Mouse (Mus musculus) embryonic facial prominence, embryonic 10.5 days (tissue): ENCODE data around the gene Eno2. TPM values are rescaled to one million over a fixed set of nuclear protein-coding genes. Genes with fewer than 3 reads are reported as not detected.
A peak's percentile ranks its signal among the peaks of the same experiment; 100 is the strongest.

ENCODE experiments used
- DNase-seq: peaks from one replicate; pipeline ENCODE4 v3.0.0-alpha.2; 2017; ENCODE audit warnings: low spot score
- H3K27ac ChIP-seq: fragments of 300-500 bp; sonication (generic); replicated peaks from 2 replicates; pipeline ENCODE4 v1.5.1; 2016; ENCODE audit warnings: mild to moderate bottlenecking
- H3K27me3 ChIP-seq: fragments of 300-500 bp; sonication (generic); replicated peaks from 2 replicates; pipeline ENCODE4 v1.6.1; 2016; ENCODE audit warnings: low read depth, mild to moderate bottlenecking; ENCODE audit not compliant: poor library complexity, severe bottlenecking
- H3K36me3 ChIP-seq: fragments of 300-500 bp; sonication (generic); replicated peaks from 2 replicates; pipeline ENCODE4 v1.6.1; 2016; ENCODE audit warnings: mild to moderate bottlenecking, moderate library complexity
- H3K4me1 ChIP-seq: fragments of 300-500 bp; sonication (generic); 2 replicates; pipeline ENCODE4 v1.6.1; 2016
- H3K4me3 ChIP-seq: fragments of 300-500 bp; sonication (generic); 2 replicates; pipeline ENCODE4 v1.5.1; 2016; ENCODE audit warnings: mild to moderate bottlenecking, moderate library complexity
- H3K9me3 ChIP-seq: fragments of 300-500 bp; sonication (generic); 2 replicates; pipeline ENCODE4 v1.6.1; 2016; ENCODE audit warnings: mild to moderate bottlenecking
- WGBS: fragments of 180-500 bp; shearing (Covaris S2); methylation state at CpG from one replicate; pipeline ENCODE4 v1.1.7; 2016; 5-methylcytosine and 5-hydroxymethylcytosine counted together
- microRNA counts: library from miRNA; unstranded; fragments of <30 nt; microRNA quantifications from one replicate; lab custom pipeline; 2017
- microRNA-seq: library from miRNA; unstranded; fragments of <30 nt; microRNA quantifications from one replicate; pipeline ENCODE4, GENCODE M21; 2017
- polyA plus RNA-seq: library from polyadenylated mRNA; unstranded; fragments of >200 nt; fragmentation: Nextera tagmentation; extraction: Ambion mirVana; gene quantifications from 2 replicates; pipeline ENCODE4 v1.2.1, GENCODE M21; 2016

Eno2 gene
- polyA plus RNA-seq, 1 experiment from 2014 or later: 2.3 TPM

DNA sequence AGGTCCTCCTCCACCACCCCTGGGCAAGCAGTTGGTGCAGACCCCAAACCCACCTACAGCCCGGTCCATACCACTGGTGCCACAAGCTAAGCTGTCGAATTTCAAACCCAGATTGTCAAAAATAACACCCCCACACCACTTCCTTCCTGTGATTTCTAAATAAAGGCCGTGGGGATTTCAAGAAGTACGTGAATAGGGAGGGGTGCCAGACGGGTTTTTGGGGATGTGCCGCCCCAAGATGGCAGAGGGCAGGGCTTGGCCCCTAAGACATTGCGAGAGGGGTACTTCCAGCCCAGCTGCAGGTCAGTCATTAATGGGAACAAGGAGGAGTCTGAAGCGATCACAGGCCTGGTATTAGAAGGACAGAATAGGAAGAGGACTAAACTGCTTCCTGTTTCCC, 45.9 kb downstream of the Eno2 start:
- Histone ChIP-seq H3K27me3 (no peaks in the 10 kb centered on the region), H3K27ac (no peak overlapping the region), H3K9me3 (no peaks in the 10 kb centered on the region), H3K4me1 (peaks cover 30% of the 10 kb centered on the region), H3K36me3 (no peaks in the 10 kb centered on the region), H3K4me3 (no peak overlapping the region)
- 81% methylated on average over 8 of the region's 8 CpGs for WGBS
- DNase-seq: no peak

DNA sequence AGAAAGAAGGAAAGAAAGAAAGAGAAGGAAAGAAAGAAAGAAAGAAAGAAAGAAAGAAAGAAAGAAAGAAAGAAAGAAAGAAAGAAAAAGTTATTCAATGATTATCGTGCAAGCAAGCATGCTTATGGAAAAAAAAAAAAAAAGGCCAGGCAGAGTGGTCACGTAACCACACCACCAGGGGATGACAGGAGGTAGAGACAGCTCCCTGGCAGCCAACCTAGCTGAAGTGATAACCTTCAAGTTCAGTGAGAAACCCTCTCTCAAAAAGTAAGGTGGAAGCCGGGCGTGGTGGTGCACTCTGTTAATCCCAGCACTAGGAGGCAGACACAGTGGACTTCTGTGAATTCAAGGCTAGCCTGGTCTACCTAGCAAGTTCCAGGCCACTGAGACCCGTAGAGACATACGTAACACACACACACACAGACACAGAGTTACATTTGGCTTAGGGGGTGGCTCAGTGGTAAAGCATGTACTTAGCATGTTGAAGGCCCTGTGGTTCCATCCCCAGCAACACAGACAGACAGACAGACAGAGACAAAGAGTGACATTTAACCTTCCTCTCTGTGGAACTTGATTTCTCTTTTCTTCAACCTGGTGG, 46.5 kb downstream of the Eno2 start:
- Histone ChIP-seq H3K4me3 (no peak overlapping the region), H3K27me3 (no peaks in the 10 kb centered on the region), H3K36me3 (peaks cover 2% of the 10 kb centered on the region), H3K9me3 (no peaks in the 10 kb centered on the region), H3K27ac (no peak overlapping the region), H3K4me1 (peaks cover 33% of the 10 kb centered on the region)
- WGBS: 85% methylated on average over 6 of the region's 6 CpGs
- no peak for DNase-seq

DNA sequence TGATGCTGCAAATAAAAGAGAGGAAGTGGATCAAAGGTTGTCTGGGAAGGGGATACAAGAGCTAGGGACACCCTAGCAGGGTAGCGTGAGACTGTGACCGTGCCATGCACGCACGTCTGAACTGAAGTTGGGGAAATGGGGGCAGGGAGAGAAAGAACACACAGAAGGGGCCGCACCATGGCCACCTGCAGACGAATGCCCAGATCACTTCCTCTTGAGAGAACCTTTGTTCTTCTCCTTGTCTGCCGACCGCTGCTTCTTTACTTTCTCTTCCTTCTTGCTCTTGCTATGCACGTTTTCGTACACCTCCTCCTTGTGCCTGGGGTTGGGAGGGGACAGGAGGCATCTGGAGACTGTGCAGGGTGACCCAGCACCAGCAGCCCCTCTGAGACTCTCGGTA, 48.6 kb downstream of the Eno2 start:
- 73% methylated on average over 11 of the region's 11 CpGs for WGBS
- no peaks in the 10 kb centered on the region for H3K27me3 ChIP-seq
- no peak overlapping the region for H3K4me3 ChIP-seq
- H3K27ac ChIP-seq: peak overlapping the region; percentile 57; the same call in 1 of the 2 replicates
- peaks cover 23% of the 10 kb centered on the region for H3K36me3 ChIP-seq
- H3K9me3 ChIP-seq: no peaks in the 10 kb centered on the region
- peaks cover 30% of the 10 kb centered on the region for H3K4me1 ChIP-seq
- DNase-seq: no peak

DNA sequence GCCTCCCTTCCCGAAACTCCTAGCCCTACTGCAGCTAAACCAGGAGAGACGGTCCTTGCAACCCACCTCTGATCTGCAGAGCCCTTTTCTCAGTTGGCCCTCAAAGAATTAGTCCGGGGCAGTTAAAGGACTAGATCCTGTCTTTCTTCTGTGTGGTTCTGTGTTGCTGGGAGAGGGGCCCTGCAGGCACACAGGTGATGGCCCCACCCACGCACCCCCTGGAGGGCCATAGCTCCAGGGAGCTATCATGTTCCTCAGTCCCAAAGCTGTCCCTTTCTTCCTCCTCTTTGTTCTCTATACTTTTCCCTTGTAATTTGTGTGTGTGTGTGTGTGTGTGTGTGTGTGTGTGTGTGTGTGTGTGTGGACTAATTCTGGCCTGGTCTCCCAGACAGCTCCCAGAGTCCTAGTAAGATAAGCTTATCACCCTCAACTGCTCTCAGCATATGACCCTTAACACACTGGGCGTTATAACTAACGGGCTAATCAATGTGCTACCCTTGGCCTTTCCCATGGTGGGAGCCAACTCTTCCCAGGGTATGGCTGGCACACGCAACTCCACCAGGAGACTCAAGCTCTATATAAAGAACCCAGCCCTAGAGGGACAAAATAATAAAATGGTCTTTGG, 50.0 kb downstream of the Eno2 start:
- Histone ChIP-seq H3K4me3 (peak overlapping the region; percentile 51), H3K27ac (peak overlapping the region; percentile 82), H3K4me1 (peaks cover 30% of the 10 kb centered on the region), H3K36me3 (peaks cover 37% of the 10 kb centered on the region), H3K27me3 (no peaks in the 10 kb centered on the region), H3K9me3 (no peaks in the 10 kb centered on the region)
- DNase-seq: no peak
- 66% methylated on average over 7 of the region's 7 CpGs for WGBS

DNA sequence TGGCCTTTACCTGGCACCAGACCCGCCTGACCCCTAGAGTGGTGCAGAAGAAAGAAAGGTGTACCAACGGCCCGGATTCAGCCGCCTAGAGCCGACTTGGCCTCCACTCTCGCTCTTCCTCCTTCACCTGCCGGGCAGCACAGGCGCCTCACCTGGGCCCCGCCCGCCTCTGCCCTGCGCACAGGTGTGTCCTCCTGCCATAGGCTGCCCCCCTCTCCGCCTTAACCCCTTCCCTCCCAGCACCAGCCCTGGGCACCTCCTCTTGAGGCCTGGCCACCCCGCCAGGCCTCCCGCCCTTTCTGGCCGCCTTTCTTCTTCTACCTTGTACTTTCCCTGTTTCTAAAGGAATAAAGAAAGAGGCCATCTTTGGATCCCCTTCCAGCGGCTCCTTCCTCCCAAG, 50.8 kb downstream of the Eno2 start:
- Histone ChIP-seq H3K36me3 (peaks cover 45% of the 10 kb centered on the region), H3K27ac (peak overlapping the region; percentile 82), H3K9me3 (no peaks in the 10 kb centered on the region), H3K27me3 (no peaks in the 10 kb centered on the region), H3K4me1 (peaks cover 36% of the 10 kb centered on the region), H3K4me3 (peak overlapping the region; percentile 51)
- DNase-seq: peak; percentile 71
- WGBS: 45% methylated on average over 16 of the region's 16 CpGs

DNA sequence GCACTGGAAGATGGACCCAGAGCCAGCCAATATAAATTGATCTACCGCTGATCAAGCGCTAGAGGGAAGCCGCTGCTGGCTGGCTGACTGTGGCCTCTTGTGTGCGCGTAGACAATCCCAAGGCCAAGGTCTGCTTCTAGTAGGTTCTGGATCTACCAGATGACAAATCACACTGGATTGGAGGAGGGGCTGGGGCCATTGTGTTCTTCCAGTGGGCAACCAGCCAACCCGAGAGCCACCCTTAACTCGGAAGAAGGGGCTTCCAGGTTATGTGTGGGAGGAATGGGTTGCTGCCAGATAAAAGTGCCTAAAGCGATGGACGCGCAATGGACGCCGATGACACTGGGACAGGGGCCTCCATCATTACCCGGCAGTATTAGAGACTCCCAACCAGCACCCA, 51.5 kb downstream of the Eno2 start:
- Histone ChIP-seq H3K9me3 (no peaks in the 10 kb centered on the region), H3K36me3 (peaks cover 49% of the 10 kb centered on the region), H3K4me1 (peaks cover 44% of the 10 kb centered on the region), H3K27me3 (no peaks in the 10 kb centered on the region), H3K4me3 (peak overlapping the region; percentile 51), H3K27ac (peak overlapping the region; percentile 82)
- DNase-seq: no peak
- WGBS: 72% methylated on average over 13 of the region's 13 CpGs

DNA sequence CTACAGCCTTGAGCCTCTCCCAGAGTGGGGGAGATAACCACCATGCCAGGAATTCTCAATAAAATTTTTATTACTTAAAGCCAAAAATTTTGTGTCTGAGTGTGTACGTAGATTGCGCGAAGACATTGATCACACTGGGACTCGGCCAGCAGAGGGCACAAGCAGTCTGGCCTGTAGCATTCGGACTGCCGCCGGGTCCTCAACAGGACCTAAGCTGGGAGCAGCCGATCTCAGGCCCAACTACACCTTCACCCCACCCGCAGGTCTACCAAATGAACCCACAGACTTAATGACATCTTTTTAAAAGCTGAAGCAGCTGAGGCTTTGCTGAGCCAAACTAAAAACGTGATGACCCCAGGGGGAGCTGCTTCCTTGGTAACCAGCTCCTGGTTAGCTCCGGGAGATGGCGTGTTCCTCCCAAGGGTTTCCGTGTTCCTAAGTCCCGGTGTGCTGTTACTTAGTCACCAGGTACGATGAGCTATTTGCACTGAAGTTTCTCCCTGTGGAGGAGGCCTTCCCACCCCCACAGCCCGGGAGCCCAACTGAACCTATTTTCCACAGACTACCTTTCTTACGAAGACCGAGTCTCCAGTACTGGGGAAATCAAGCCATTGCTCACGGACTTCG, 52.5 kb downstream of the Eno2 start:
- DNase-seq: peak; percentile 66
- 71% methylated on average over 20 of the region's 20 CpGs for WGBS
- Histone ChIP-seq H3K4me1 (peaks cover 47% of the 10 kb centered on the region), H3K36me3 (peaks cover 49% of the 10 kb centered on the region), H3K9me3 (no peaks in the 10 kb centered on the region), H3K27ac (no peak overlapping the region), H3K27me3 (no peaks in the 10 kb centered on the region), H3K4me3 (peak overlapping the region; percentile 51; the same call in 1 of the 2 replicates)

DNA sequence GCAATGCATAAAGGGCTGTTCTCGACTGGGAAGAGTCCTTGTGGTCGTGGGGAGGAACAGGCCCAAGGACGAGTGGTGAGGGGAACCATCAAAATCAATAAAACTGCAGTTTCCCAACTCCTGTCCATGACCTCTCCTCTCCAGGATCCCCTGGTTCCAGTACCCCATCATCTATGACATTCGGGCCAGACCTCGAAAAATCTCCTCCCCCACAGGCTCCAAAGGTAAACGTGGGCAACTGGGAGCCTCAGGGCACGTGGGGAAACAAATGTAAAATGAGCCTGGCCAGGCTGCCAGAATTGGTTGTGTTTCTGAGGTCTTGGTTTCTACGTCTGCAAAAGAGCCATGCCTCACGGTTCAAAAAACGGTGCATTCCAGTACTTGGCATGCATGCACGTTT, 56.6 kb downstream of the Eno2 start:
- Histone ChIP-seq H3K27ac (peak overlapping the region; percentile 94), H3K36me3 (peaks cover 75% of the 10 kb centered on the region), H3K9me3 (no peaks in the 10 kb centered on the region), H3K4me1 (peaks cover 37% of the 10 kb centered on the region), H3K4me3 (peak overlapping the region; percentile 94), H3K27me3 (no peaks in the 10 kb centered on the region)
- 20% methylated on average over 11 of the region's 11 CpGs for WGBS
- DNase-seq: no peak

DNA sequence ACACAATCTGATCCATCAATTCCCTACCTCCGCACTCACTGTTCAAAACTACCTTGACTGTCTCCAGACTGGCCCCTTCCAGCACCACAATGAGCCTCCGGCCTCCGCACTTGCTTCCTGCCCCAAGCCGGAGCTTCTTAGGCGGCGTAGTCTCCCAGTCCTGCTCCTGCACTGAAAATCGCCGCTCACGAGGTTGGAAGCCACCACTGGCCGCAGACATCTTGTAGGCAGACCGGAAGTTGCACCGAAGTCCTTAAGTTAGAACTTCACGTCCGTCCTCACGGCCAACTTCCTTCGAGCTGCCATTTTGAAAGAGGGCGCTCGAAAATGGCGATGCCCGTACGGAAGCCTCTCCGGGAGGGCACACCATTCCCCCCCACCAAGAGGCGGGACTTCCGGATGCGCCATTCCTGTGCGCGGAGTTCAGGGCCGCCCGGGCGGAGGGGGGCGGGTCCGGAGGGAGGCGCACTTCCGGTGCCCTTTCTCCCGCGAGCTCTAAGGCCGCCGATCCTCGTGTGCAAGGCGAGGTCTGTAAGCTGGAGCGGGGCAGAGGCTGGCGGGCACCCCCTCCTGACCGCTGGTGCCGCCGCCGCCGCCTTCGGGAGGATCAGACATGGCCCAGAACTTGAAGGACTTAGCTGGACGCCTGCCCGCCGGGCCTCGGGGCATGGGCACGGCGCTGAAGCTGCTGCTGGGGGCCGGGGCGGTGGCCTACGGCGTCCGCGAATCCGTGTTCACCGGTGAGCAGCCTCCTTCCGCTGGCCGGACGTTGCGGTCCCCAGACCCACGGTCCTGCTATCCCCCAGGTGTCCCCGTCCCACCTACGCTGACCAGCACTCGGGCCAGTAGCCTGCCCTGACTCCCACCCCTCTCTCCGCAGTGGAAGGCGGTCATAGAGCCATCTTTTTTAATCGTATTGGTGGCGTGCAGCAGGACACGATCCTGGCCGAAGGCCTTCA, 57.4 kb downstream of the Eno2 start, which contains the start of the genes Emg1 and Phb2:
Gene Emg1, minus strand, starts transcription at position 355 of the 959 bp plus-strand sequence.
Gene Phb2, plus strand, starts transcription at position 513 of the 959 bp plus-strand sequence.
- Histone ChIP-seq H3K4me1 (peaks cover 37% of the 10 kb centered on the region), H3K9me3 (no peaks in the 10 kb centered on the region), H3K27me3 (no peaks in the 10 kb centered on the region), H3K36me3 (peaks cover 75% of the 10 kb centered on the region), H3K27ac (peak within 1 kb of the TSS; percentile 94), H3K4me3 (peak within 1 kb of the TSS; percentile 94)
- under 1% methylated on average over 76 of the region's 76 CpGs for WGBS
- peak; percentile 99 for DNase-seq

MicroRNA genes within 50 kb of the gene (microRNA counts, 519-probe panel; counts per million panel counts)
- microRNA mmu-miR-141 (lab: Ali Mortazavi, UCI) (2,955 counts per million, percentile 68 among the panel's probes with 10 or more counts), microRNA mmu-miR-200c (lab: Ali Mortazavi, UCI) (5,451 counts per million, percentile 90 among the panel's probes with 10 or more counts)

Small RNAs within 50 kb of the gene (microRNA-seq; reads per million reads assigned to microRNA genes)
- gene Mir141 (670 reads per million, percentile 71 among the genes with 10 or more reads in this experiment), gene Mir200c (3,637 reads per million, percentile 86 among the genes with 10 or more reads in this experiment)

Other genes with a start within 250 kb of the Eno2 start
- 0.70 and 1.2 TPM in 2 replicates for gene C1s1, start 227.3 kb downstream of the Eno2 start, polyA plus RNA-seq
- not detected in 2 replicates for gene C1rb, start 199.4 kb downstream of the Eno2 start, polyA plus RNA-seq
- gene C1s2, start 133.6 kb downstream of the Eno2 start, polyA plus RNA-seq: not detected in 2 replicates
- 41.4 and 46.6 TPM in 2 replicates for gene Lpcat3, start 106.6 kb downstream of the Eno2 start, polyA plus RNA-seq
- 233 and 257 TPM in 2 replicates for gene Emg1, start 57.5 kb downstream of the Eno2 start, polyA plus RNA-seq
- 473 and 496 TPM in 2 replicates for gene Phb2, start 57.3 kb downstream of the Eno2 start, polyA plus RNA-seq
- 9.3 and 10.4 TPM in 2 replicates for gene Ptpn6, start 31.0 kb downstream of the Eno2 start, polyA plus RNA-seq
- 425 and 454 TPM in 2 replicates for gene Grcc10, start 28.3 kb downstream of the Eno2 start, polyA plus RNA-seq
- gene Gm45234, start 13.7 kb downstream of the Eno2 start, polyA plus RNA-seq: not detected in 2 replicates
- 12.6 and 15.2 TPM in 2 replicates for gene Atn1, start 13.1 kb downstream of the Eno2 start, polyA plus RNA-seq
- 0.50 and 0.74 TPM in 2 replicates for gene Lrrc23, start 10.1 kb upstream of the Eno2 start, polyA plus RNA-seq
- gene Spsb2, start 39.0 kb upstream of the Eno2 start, polyA plus RNA-seq: 7.1 and 8.3 TPM in 2 replicates
- 829 and 899 TPM in 2 replicates for gene Tpi1, start 44.6 kb upstream of the Eno2 start, polyA plus RNA-seq
- gene Usp5, start 59.8 kb upstream of the Eno2 start, polyA plus RNA-seq: 191 and 212 TPM in 2 replicates
- 225 and 238 TPM in 2 replicates for gene Cdca3, start 59.9 kb upstream of the Eno2 start, polyA plus RNA-seq
- gene Gnb3, start 70.6 kb upstream of the Eno2 start, polyA plus RNA-seq: 0.60 and 0.97 TPM in 2 replicates
- 12.2 and 17.0 TPM in 2 replicates for gene P3h3, start 88.1 kb upstream of the Eno2 start, polyA plus RNA-seq
- 1.3 and 1.4 TPM in 2 replicates for gene Gpr162, start 94.3 kb upstream of the Eno2 start, polyA plus RNA-seq
- not detected in 2 replicates for gene Cd4, start 118.5 kb upstream of the Eno2 start, polyA plus RNA-seq
- 1.2 and 1.6 TPM in 2 replicates for gene Lag3, start 142.0 kb upstream of the Eno2 start, polyA plus RNA-seq
- 203 and 213 TPM in 2 replicates for gene Ptms, start 150.4 kb upstream of the Eno2 start, polyA plus RNA-seq
- gene Mlf2, start 161.7 kb upstream of the Eno2 start, polyA plus RNA-seq: 390 and 408 TPM in 2 replicates
- gene Cops7a, start 195.9 kb upstream of the Eno2 start, polyA plus RNA-seq: 137 and 146 TPM in 2 replicates
- gene Pianp, start 227.0 kb upstream of the Eno2 start, polyA plus RNA-seq: 0.82 and 1.1 TPM in 2 replicates
- gene Zfp384, start 239.5 kb upstream of the Eno2 start, polyA plus RNA-seq: 9.4 and 11.0 TPM in 2 replicates